Comparison of ENCODE assay signal across 12 mouse cellular contexts in genomic region chr4:135032461-135032860, GRCm38 (mm10).
DNase-seq lines count a peak whose midpoint lies in the region; ATAC-seq and TF ChIP-seq lines count a peak whose summit lies in the region.
"Had no signal": no experiment of that assay in that cellular context is flagged by ENCODE, and none has a peak within 500 bp of the region (broad histone marks: within the 10 kb centered on the region; RNA-seq: fewer than 3 reads in every experiment).

No protein-coding gene starts in this region.

- TF ChIP-seq EP300 in stomach, postnatal 0 days (optimal IDR thresholded peaks at IDR 0.05) = no peak

- no peak overlapping the region for H3K4me2 ChIP-seq in midbrain, embryonic 16.5 days (ENCODE audit: low read length)
- H3K4me2 ChIP-seq in midbrain, embryonic 11.5 days = no peak overlapping the region
- H3K4me2 ChIP-seq in stomach, postnatal 0 days (replicated peaks; ENCODE audit: low read depth) = no peak overlapping the region
- H3K4me2 ChIP-seq: embryonic facial prominence, embryonic 13.5 days had no signal

- 13% methylated on average over 9 of the region's 9 CpGs for WGBS in midbrain, embryonic 16.5 days
- 25% methylated on average over 9 of the region's 9 CpGs for WGBS in midbrain, embryonic 11.5 days
- 20% methylated on average over 9 of the region's 9 CpGs for WGBS in stomach, postnatal 0 days

- no peaks in the 10 kb centered on the region for H3K9me3 ChIP-seq in midbrain, embryonic 16.5 days (replicated peaks; ENCODE audit: control insufficient read depth, low read length, poor library complexity, severe bottlenecking)
- no peaks in the 10 kb centered on the region for H3K9me3 ChIP-seq in midbrain, embryonic 11.5 days (ENCODE audit: control insufficient read depth, low read length)
- no peaks in the 10 kb centered on the region for H3K9me3 ChIP-seq in stomach, postnatal 0 days (ENCODE audit: control insufficient read depth, low read length)
- H3K9me3 ChIP-seq: embryonic facial prominence, embryonic 13.5 days had no signal

- TF ChIP-seq CTCF in stomach, postnatal 0 days (IDR thresholded peaks at IDR 0.05; ENCODE audit: low read depth) = no peak

- H3K9ac ChIP-seq in midbrain, embryonic 16.5 days (ENCODE audit: low read depth, low read length) = 0 out of 2 replicates have a peak overlapping the region, but pooled peaks have one; percentile 34
- no peak overlapping the region for H3K9ac ChIP-seq in midbrain, embryonic 11.5 days (ENCODE audit: low read length)
- no peak overlapping the region for H3K9ac ChIP-seq in stomach, postnatal 0 days (ENCODE audit: low read length)
- H3K9ac ChIP-seq: embryonic facial prominence, embryonic 13.5 days had no signal

- no peak for DNase-seq in midbrain, embryonic 11.5 days (ENCODE audit: low spot score, missing footprints)
- peak; percentile 28 to 62 for DNase-seq in frontal cortex, postnatal 36 days (ENCODE audit: low spot score in 2 of 2)
- peak; percentile 62 to 69 for DNase-seq in left cerebral cortex, postnatal 14 days (ENCODE audit: low spot score in 2 of 2)
- DNase-seq in stomach, postnatal 0 days (ENCODE audit: low spot score) = no peak
- no peak for DNase-seq in kidney, adult 11 months
- no peak for DNase-seq in kidney, postnatal 36 days
- DNase-seq: cerebellum, adult 9-11 months; kidney, postnatal 25 days; lung, adult 2 months had no signal

- no peak overlapping the region for H3K4me3 ChIP-seq in midbrain, embryonic 16.5 days (ENCODE audit: low read depth, low read length)
- H3K4me3 ChIP-seq in midbrain, embryonic 11.5 days (ENCODE audit: low read depth, low read length) = no peak overlapping the region
- no peak overlapping the region for H3K4me3 ChIP-seq in stomach, postnatal 0 days (ENCODE audit: low read depth, low read length)
- H3K4me3 ChIP-seq: embryonic facial prominence, embryonic 13.5 days had no signal

- intact Hi-C loops in left cerebral cortex, postnatal 14 days (cut with DNase I) = no loop called here

- H3K27ac ChIP-seq in midbrain, embryonic 16.5 days (ENCODE audit: low read length) = no peak overlapping the region
- H3K27ac ChIP-seq in midbrain, embryonic 11.5 days (ENCODE audit: low read depth, low read length) = no peak overlapping the region
- H3K27ac ChIP-seq in stomach, postnatal 0 days (replicated peaks) = no peak overlapping the region
- H3K27ac ChIP-seq: embryonic facial prominence, embryonic 13.5 days had no signal

- no peaks in the 10 kb centered on the region for H3K36me3 ChIP-seq in midbrain, embryonic 16.5 days (ENCODE audit: control insufficient read depth, insufficient read depth, low read length)
- no peaks in the 10 kb centered on the region for H3K36me3 ChIP-seq in midbrain, embryonic 11.5 days (ENCODE audit: control insufficient read depth, insufficient read depth, low read length)
- H3K36me3 ChIP-seq in stomach, postnatal 0 days (ENCODE audit: control insufficient read depth, insufficient read depth, low read length) = no peaks in the 10 kb centered on the region
- H3K36me3 ChIP-seq: embryonic facial prominence, embryonic 13.5 days had no signal

- H3K4me1 ChIP-seq in midbrain, embryonic 16.5 days (ENCODE audit: control insufficient read depth, insufficient read depth, low read length) = peaks cover 4% of the 10 kb centered on the region
- H3K4me1 ChIP-seq in midbrain, embryonic 11.5 days (ENCODE audit: control insufficient read depth, insufficient read depth, low read length) = no peaks in the 10 kb centered on the region
- H3K4me1 ChIP-seq in stomach, postnatal 0 days (replicated peaks; ENCODE audit: control insufficient read depth, insufficient read depth) = no peaks in the 10 kb centered on the region

- H3K27me3 ChIP-seq in midbrain, embryonic 16.5 days (ENCODE audit: control insufficient read depth, insufficient read depth, low read depth, low read length) = no peaks in the 10 kb centered on the region; the same call in 1 of the 2 replicates
- H3K27me3 ChIP-seq in midbrain, embryonic 11.5 days (ENCODE audit: control insufficient read depth, insufficient read depth, low read length) = peaks cover 2% of the 10 kb centered on the region; the same call in 1 of the 2 replicates
- no peaks in the 10 kb centered on the region for H3K27me3 ChIP-seq in stomach, postnatal 0 days (ENCODE audit: control insufficient read depth, insufficient read depth, low read length)

- no peak for ATAC-seq in midbrain, embryonic 16.5 days
- no peak for ATAC-seq in midbrain, embryonic 11.5 days (ENCODE audit: low FRiP score)
- no peak for ATAC-seq in stomach, postnatal 0 days (ENCODE audit: low FRiP score, low TSS enrichment)
- ATAC-seq: forebrain, embryonic 16.5 days had no signal

Comparison
In these comparisons a context has a peak if more than half of its experiments do, and no peak if none do; other contexts are left out.
1. DNase-seq: peak in frontal cortex, postnatal 36 days (2 of 2) and left cerebral cortex, postnatal 14 days (2 of 2); none in midbrain, embryonic 11.5 days (single experiment), stomach, postnatal 0 days (single experiment), kidney, adult 11 months (single experiment) and kidney, postnatal 36 days (0 of 2).